Mouse (Mus musculus) MEL-GATA-1-ER (cell line): ENCODE data around the gene Ppp1r32.

Experiments used
- DNase-seq: peaks from one replicate; pipeline ENCODE4 v3.0.0-alpha.2; 2012; ENCODE audit warnings: low read depth; ENCODE audit errors: extremely low read depth

The Ppp1r32 gene

DNA sequence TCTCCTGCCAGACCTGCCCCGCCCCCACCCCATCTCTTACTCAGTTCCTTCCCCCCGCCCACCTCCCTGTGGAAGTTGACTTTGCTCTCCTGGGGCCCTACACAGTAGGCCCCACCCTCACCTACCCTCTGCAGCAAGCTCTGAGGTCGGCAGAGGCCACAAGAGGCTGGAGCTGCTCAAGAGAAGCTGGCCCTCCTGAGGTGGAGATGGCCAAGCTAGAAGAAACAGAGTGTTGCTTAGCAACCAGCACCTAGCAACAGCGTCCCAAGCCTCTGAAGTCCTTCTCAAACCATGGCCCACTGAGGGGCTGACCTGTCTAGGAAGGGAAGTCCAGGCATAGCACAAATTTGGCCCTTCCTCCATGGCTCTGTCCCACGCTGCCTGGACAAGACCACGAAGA is at the start of gene Ppp1r32:
Gene Ppp1r32, minus strand, starts transcription at position 226 of the 400 bp plus-strand sequence.
- no peak for DNase-seq

GRCm38 (mm10) chr19:10530082-10530481 is 47.4 kb upstream of the Ppp1r32 start:
- DNase-seq = peak; percentile 13

GRCm38 (mm10) chr19:10525910-10526309 is 43.2 kb upstream of the Ppp1r32 start, which contains the start of gene Sdhaf2:
Sdhaf2 (minus strand) TSS chr19:10526142.
- DNase-seq = peak; percentile 39

GRCm38 (mm10) chr19:10525106-10525901 is 42.6 kb upstream of the Ppp1r32 start, which contains the start of gene Cpsf7:
Cpsf7 (plus strand) TSS chr19:10525266.
- peak; percentile 93 for DNase-seq

- peak; percentile 8 for DNase-seq
These were observed 42.0 kb upstream of the Ppp1r32 start for GRCm38 (mm10) chr19:10524784-10525105.

DNA sequence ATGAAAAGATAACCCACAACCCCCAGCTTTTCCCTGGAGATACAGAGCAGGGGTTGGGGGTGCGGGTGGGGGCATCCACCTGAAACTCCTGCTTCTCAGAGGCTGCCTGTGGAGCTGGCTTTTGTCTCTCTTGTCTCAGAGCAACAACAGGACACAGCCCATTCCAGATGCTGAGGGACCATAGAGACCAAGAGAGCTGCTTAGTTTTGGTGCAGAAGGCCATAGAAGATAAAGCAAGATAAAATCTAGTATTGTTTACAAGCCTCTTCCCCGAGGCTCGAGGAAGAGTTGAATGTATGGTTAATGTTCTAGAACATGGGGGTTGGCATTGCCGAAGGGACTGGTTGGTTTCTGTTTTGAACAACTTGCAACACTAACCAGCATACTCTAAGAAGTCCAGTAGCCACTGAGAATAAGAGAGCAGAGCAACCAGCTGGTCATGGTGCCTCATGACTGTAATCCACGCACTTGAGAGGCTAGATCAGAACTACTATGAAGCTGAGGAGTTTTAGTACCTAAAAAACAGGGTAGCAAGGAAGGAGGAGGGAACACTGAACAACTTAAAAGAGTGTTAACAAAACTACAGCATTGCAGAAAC is 40.9 kb upstream of the Ppp1r32 start:
- peak; percentile 20 for DNase-seq

- no peak for DNase-seq
These were observed 39.2 kb upstream of the Ppp1r32 start for GRCm38 (mm10) chr19:10521926-10522325.

- DNase-seq = peak; percentile 18
These were observed 37.6 kb upstream of the Ppp1r32 start for GRCm38 (mm10) chr19:10520355-10520754.

GRCm38 (mm10) chr19:10510759-10511330 is 28.1 kb upstream of the Ppp1r32 start:
- DNase-seq = no peak

GRCm38 (mm10) chr19:10502571-10502970 is 19.8 kb upstream of the Ppp1r32 start:
- peak; percentile 31 for DNase-seq

- DNase-seq = no peak
These were observed 17.9 kb upstream of the Ppp1r32 start for GRCm38 (mm10) chr19:10500581-10500980.

DNA sequence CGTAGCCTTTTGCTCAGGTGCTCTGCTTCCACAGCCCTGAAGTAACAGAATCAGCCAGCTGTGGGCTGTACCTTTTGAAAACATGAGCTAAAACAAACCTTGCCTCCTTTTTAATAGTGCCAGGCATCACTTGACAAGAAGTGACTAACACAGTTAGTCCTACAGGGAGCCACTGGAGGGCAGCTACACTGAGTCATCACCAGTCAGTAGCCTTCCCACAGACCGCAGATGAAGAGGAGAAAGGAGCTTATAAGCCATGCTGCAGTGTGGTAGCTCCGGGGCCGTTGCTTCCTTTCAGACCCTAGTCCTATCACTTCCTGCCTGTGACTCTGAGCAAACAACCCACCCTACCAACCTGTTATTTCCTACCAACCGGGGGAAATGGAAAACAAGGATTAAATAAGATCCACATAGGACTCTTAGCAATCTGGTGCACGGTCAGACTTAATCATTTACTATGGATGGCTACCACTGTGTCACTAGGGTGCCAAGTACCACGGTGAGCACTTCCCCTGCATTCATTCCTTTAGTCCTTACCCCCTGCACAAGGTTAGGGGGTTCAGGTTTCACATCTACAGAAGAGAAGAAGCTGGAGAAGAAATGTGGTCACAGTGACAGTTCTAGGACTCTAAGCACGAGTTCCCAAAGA is 14.9 kb upstream of the Ppp1r32 start:
- DNase-seq = no peak

- no peak for DNase-seq
These were observed 14.2 kb upstream of the Ppp1r32 start for GRCm38 (mm10) chr19:10496976-10497375.

- DNase-seq = no peak
These were observed 12.9 kb upstream of the Ppp1r32 start for GRCm38 (mm10) chr19:10495670-10496069.

- no peak for DNase-seq
These were observed 3.6 kb upstream of the Ppp1r32 start for GRCm38 (mm10) chr19:10486264-10486738.

DNA sequence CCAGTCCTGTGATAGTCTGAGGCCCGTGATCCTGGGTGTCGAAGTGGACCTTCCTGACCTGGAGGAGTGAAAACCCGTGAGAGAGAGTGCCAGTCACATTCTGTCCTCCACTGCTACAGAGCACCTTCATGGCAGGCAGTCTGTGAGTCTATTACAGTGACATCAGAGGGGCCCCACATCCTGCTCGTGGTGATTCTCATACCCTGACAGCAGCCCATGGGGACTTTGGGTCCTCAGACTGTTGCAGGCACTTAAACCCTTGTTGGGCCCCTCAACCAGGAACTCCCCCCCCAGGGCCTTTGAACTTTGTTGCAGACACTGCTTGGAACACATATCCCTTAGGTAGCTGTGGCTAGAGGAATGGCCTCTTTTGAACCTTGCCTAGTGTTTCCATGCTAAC is 3.2 kb downstream of the Ppp1r32 start:
- DNase-seq = no peak

DNA sequence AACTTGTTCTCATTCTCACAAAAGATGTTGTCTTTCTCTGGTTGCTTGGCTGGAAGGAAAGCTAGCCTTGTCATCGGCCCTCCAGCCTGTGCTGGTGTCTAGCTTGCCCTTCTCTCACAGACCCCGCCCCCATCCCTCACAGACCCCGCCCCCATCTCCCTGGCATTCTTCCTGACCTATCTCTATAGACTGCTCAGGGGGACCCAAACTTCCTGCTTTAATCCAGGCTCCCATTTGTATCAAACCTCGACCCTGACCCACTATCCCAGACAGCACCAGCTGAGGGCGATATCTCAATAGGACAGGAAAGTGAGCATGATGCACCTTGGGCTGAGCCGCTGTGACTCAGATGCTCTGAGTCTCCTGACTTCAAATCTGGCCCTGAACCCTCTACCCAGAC is 8.9 kb downstream of the Ppp1r32 start:
- no peak for DNase-seq

DNA sequence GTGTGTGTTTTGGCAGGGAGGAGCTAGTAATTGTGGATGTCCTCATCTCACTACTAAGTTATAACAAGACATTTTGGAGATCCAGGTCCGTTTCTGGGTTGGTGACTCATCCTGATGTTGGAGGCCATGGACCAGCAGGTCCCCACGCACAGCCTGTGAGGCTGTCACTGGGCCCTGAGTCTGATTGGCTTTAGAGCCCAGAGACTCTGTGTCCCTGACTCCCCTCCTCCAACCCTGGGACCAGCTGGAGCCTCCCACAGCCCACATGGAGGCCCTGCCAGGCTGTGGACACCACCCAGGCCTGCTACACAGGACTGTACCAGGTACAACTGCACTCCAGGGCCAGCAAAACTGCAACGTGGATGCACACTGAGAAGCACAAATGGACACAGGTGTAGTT is 9.8 kb downstream of the Ppp1r32 start:
- no peak for DNase-seq

DNA sequence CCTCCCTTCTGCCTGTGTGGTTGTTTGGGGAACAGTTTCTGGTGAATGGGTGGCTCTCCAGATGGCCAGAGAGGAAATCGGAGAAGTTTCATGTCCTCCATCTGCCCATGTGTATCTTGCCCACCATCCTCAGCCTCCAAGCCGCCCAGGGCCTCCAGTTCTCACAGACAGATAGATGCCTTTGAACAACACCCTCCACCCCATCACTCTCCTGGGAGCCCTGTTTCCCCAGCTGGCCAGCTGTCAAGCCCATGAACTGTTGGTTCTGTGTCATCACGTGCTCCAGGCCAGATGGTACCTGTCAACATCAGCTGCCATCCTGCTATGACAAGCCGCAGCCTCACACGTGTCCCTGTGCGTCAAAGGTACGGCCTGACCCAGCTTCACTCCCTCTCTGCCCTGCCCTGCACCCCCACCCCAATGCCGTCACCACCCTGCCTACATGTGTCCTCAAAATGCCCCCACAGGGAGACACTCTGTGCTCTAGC is 13.5 kb downstream of the Ppp1r32 start:
- DNase-seq = no peak

DNA sequence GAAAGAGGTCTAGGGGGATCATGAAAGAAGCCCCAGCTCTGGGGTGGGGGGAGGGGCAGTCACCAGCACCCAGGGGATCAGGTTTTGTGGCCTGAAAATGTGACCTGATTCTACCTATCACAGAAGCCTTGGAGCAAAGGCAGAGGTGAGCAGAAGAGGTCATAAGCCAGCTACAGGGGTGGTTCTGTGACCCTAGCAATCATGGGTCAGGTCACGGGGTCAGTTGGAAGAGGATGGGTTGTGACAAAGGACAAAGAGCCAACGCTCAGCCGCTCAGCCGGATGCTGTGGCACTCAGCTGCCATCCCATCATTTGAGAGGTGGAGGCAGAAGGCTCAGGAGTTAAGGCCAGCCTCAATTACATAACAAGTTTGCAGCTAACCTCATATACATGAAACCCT is 18.3 kb downstream of the Ppp1r32 start:
- DNase-seq = no peak

- DNase-seq = no peak
These were observed 21.1 kb downstream of the Ppp1r32 start for GRCm38 (mm10) chr19:10461584-10461983.

GRCm38 (mm10) chr19:10459907-10460306 is 22.8 kb downstream of the Ppp1r32 start:
- DNase-seq = no peak
